Mouse (Mus musculus) megakaryocyte-erythroid progenitor cell, adult 5 weeks (primary cell): Measurements from ENCODE around the gene Mef2c. TPM values are rescaled to one million over a fixed set of nuclear protein-coding genes. Genes with fewer than 3 reads are reported as not detected.

Experiments used
- polyA plus RNA-seq: library from polyadenylated mRNA; stranded (reverse); fragments of >175 nt; gene quantifications from 2 replicates; pipeline ENCODE4 v1.2.3, GENCODE M21; 2012

Gene Mef2c
- 39.3 and 41.4 TPM in 2 replicates for polyA plus RNA-seq

DNA sequence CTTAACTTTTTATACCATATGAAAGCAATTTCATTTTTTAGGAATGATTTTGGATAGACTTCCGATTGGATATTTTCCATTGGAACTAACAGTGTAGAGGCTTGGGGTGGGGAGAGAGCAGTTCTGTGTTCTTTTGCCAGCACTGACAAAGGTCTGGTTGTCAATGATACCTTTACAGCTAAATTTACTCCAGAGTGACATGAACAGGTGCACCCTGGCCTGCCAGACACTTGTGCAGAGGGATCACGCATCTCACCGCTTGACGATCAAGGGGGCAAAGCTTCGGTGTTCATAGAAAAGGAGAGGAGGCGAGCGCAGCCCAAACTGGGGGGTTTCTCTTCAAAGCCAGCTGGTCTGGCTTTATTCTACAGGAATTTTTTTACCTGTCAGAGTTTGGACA lies at the start of gene Mef2c:
Gene Mef2c (plus strand): TSS at position 116 of the 400 bp plus-strand sequence.

